Mouse (Mus musculus): ENCODE results near the gene Aff4. TPM values are rescaled to one million over a fixed set of nuclear protein-coding genes. Genes with fewer than 3 reads are reported as not detected.
"Not testable (repeated sequence)": the region's sequence is repeated elsewhere in the genome, so short reads cannot be mapped to it uniquely, and the experiment has no call there.

The Aff4 gene
- polyA plus RNA-seq, 1 experiment from 2014 or later = 72.9 TPM

GRCm38 (mm10) chr11:53341019-53341418 lies 9.6 kb upstream of the Aff4 start:
- H3K9me3 ChIP-seq (ENCODE audit: control insufficient read depth, low read length); H3K4me2 ChIP-seq (ENCODE audit: low read length); ATAC-seq (ENCODE audit: insufficient number of reproducible peaks, insufficient read depth, low FRiP score, low read depth); H3K4me3 ChIP-seq (ENCODE audit: control insufficient read depth in 1 of 2, insufficient read depth in 1 of 2, low read depth in 1 of 2, low read length in 2 of 2); H3K4me1 ChIP-seq (ENCODE audit: control insufficient read depth in 2 of 2, insufficient read depth in 2 of 2, low read length in 2 of 2); H3K36me3 ChIP-seq (ENCODE audit: control insufficient read depth, insufficient read depth, low read length); H3K9ac ChIP-seq (ENCODE audit: low read length); H3K27ac ChIP-seq (replicated peaks in 1 of 2; ENCODE audit: control insufficient read depth in 1 of 2, insufficient read depth in 1 of 2, low read depth in 2 of 2, low read length in 2 of 2); H3K27me3 ChIP-seq (ENCODE audit: control insufficient read depth, insufficient read depth, low read length): not testable (repeated sequence)
- WGBS = 88% methylated on average over 10 of the region's 10 CpGs

- no peak overlapping the region for H3K4me3 ChIP-seq (ENCODE audit: control insufficient read depth in 1 of 2, insufficient read depth in 1 of 2, low read depth in 1 of 2, low read length in 2 of 2)
- ATAC-seq (ENCODE audit: insufficient number of reproducible peaks, insufficient read depth, low FRiP score, low read depth) = no peak
- H3K9ac ChIP-seq (ENCODE audit: low read length) = no peak overlapping the region
- peaks cover 5 to 7% of the 10 kb centered on the region in 2 experiments for H3K4me1 ChIP-seq (ENCODE audit: control insufficient read depth in 2 of 2, insufficient read depth in 2 of 2, low read length in 2 of 2)
- 47% methylated on average over 5 of the region's 5 CpGs for WGBS
- H3K4me2 ChIP-seq (ENCODE audit: low read length) = no peak overlapping the region
- H3K9me3 ChIP-seq (ENCODE audit: control insufficient read depth, low read length) = no peaks in the 10 kb centered on the region
- H3K27me3 ChIP-seq (ENCODE audit: control insufficient read depth, insufficient read depth, low read length) = no peaks in the 10 kb centered on the region
- no peaks in the 10 kb centered on the region for H3K36me3 ChIP-seq (ENCODE audit: control insufficient read depth, insufficient read depth, low read length)
- no peak overlapping the region for H3K27ac ChIP-seq (replicated peaks in 1 of 2; ENCODE audit: control insufficient read depth in 1 of 2, insufficient read depth in 1 of 2, low read depth in 2 of 2, low read length in 2 of 2)
Observed at GRCm38 (mm10) chr11:53342711-53343110, 7.9 kb upstream of the Aff4 start.

- H3K27ac ChIP-seq (replicated peaks in 1 of 2; ENCODE audit: control insufficient read depth in 1 of 2, insufficient read depth in 1 of 2, low read depth in 2 of 2, low read length in 2 of 2) = no peak overlapping the region
- no peaks in the 10 kb centered on the region for H3K9me3 ChIP-seq (ENCODE audit: control insufficient read depth, low read length)
- H3K36me3 ChIP-seq (ENCODE audit: control insufficient read depth, insufficient read depth, low read length) = no peaks in the 10 kb centered on the region
- ATAC-seq (ENCODE audit: insufficient number of reproducible peaks, insufficient read depth, low FRiP score, low read depth) = 0 out of 2 replicates have a peak, but pooled peaks have one; percentile 41
- H3K27me3 ChIP-seq (ENCODE audit: control insufficient read depth, insufficient read depth, low read length) = no peaks in the 10 kb centered on the region
- no peak overlapping the region for H3K9ac ChIP-seq (ENCODE audit: low read length)
- H3K4me1 ChIP-seq (ENCODE audit: control insufficient read depth in 2 of 2, insufficient read depth in 2 of 2, low read length in 2 of 2) = peaks cover 5 to 7% of the 10 kb centered on the region in 2 experiments
- H3K4me2 ChIP-seq (ENCODE audit: low read length) = no peak overlapping the region
- WGBS = 13% methylated on average over 5 of the region's 5 CpGs
- H3K4me3 ChIP-seq (ENCODE audit: control insufficient read depth in 1 of 2, insufficient read depth in 1 of 2, low read depth in 1 of 2, low read length in 2 of 2) = no peak overlapping the region
Observed at GRCm38 (mm10) chr11:53345328-53345727, 5.3 kb upstream of the Aff4 start.

- H3K4me3 ChIP-seq (ENCODE audit: control insufficient read depth in 1 of 2, insufficient read depth in 1 of 2, low read depth in 1 of 2, low read length in 2 of 2) = no peak overlapping the region
- no peak overlapping the region for H3K27ac ChIP-seq (replicated peaks in 1 of 2; ENCODE audit: control insufficient read depth in 1 of 2, insufficient read depth in 1 of 2, low read depth in 2 of 2, low read length in 2 of 2)
- ATAC-seq (ENCODE audit: insufficient number of reproducible peaks, insufficient read depth, low FRiP score, low read depth) = no peak
- no peaks in the 10 kb centered on the region for H3K27me3 ChIP-seq (ENCODE audit: control insufficient read depth, insufficient read depth, low read length)
- H3K4me2 ChIP-seq (ENCODE audit: low read length) = no peak overlapping the region
- H3K9ac ChIP-seq (ENCODE audit: low read length) = no peak overlapping the region
- H3K36me3 ChIP-seq (ENCODE audit: control insufficient read depth, insufficient read depth, low read length) = no peaks in the 10 kb centered on the region
- no peaks in the 10 kb centered on the region for H3K9me3 ChIP-seq (ENCODE audit: control insufficient read depth, low read length)
- 22% methylated on average over 2 of the region's 2 CpGs for WGBS
- peaks cover 5 to 7% of the 10 kb centered on the region in 2 experiments for H3K4me1 ChIP-seq (ENCODE audit: control insufficient read depth in 2 of 2, insufficient read depth in 2 of 2, low read length in 2 of 2)
Observed at GRCm38 (mm10) chr11:53345738-53346137, 4.9 kb upstream of the Aff4 start.

GRCm38 (mm10) chr11:53351224-53351942 lies 750 bp downstream of the Aff4 start:
- no peaks in the 10 kb centered on the region for H3K27me3 ChIP-seq (ENCODE audit: control insufficient read depth, insufficient read depth, low read length)
- peak overlapping the region; percentile 94 for H3K4me2 ChIP-seq (ENCODE audit: low read length)
- no peaks in the 10 kb centered on the region for H3K9me3 ChIP-seq (ENCODE audit: control insufficient read depth, low read length)
- WGBS = under 1% methylated on average over 35 of the region's 35 CpGs
- peak overlapping the region; percentile 86 for H3K9ac ChIP-seq (ENCODE audit: low read length)
- peaks cover 0 to 14% of the 10 kb centered on the region in 2 experiments; a peak in 2 of 4 replicates for H3K4me1 ChIP-seq (ENCODE audit: control insufficient read depth in 2 of 2, insufficient read depth in 2 of 2, low read length in 2 of 2)
- peak overlapping the region; percentile 63 to 84 for H3K4me3 ChIP-seq (ENCODE audit: control insufficient read depth in 1 of 2, insufficient read depth in 1 of 2, low read depth in 1 of 2, low read length in 2 of 2)
- ATAC-seq (ENCODE audit: insufficient number of reproducible peaks, insufficient read depth, low FRiP score, low read depth) = peak; percentile 20; the same call in 1 of the 2 replicates
- H3K27ac ChIP-seq (replicated peaks in 1 of 2; ENCODE audit: control insufficient read depth in 1 of 2, insufficient read depth in 1 of 2, low read depth in 2 of 2, low read length in 2 of 2) = peak overlapping the region; percentile 93 to 94
- peaks cover 7% of the 10 kb centered on the region; the same call in 1 of the 2 replicates for H3K36me3 ChIP-seq (ENCODE audit: control insufficient read depth, insufficient read depth, low read length)

- Histone ChIP-seq H3K27me3 (ENCODE audit: control insufficient read depth, insufficient read depth, low read length) (no peaks in the 10 kb centered on the region), H3K4me2 (ENCODE audit: low read length) (peak overlapping the region; percentile 94), H3K9me3 (ENCODE audit: control insufficient read depth, low read length) (no peaks in the 10 kb centered on the region), H3K36me3 (ENCODE audit: control insufficient read depth, insufficient read depth, low read length) (peaks cover 7% of the 10 kb centered on the region; the same call in 1 of the 2 replicates), H3K9ac (ENCODE audit: low read length) (peak overlapping the region; percentile 86), H3K27ac (replicated peaks in 1 of 2; ENCODE audit: control insufficient read depth in 1 of 2, insufficient read depth in 1 of 2, low read depth in 2 of 2, low read length in 2 of 2) (peak overlapping the region; percentile 93 to 94), H3K4me3 (ENCODE audit: control insufficient read depth in 1 of 2, insufficient read depth in 1 of 2, low read depth in 1 of 2, low read length in 2 of 2) (peak overlapping the region; percentile 63 to 84), H3K4me1 (ENCODE audit: control insufficient read depth in 2 of 2, insufficient read depth in 2 of 2, low read length in 2 of 2) (peaks cover 0 to 14% of the 10 kb centered on the region in 2 experiments; a peak in 2 of 4 replicates)
- 3% methylated on average over 14 of the region's 14 CpGs for WGBS
- no peak for ATAC-seq (ENCODE audit: insufficient number of reproducible peaks, insufficient read depth, low FRiP score, low read depth)
Observed at GRCm38 (mm10) chr11:53351943-53352590, 1.4 kb downstream of the Aff4 start.

GRCm38 (mm10) chr11:53358504-53359155 lies 8.0 kb downstream of the Aff4 start:
- Histone ChIP-seq H3K9me3 (ENCODE audit: control insufficient read depth, low read length) (no peaks in the 10 kb centered on the region), H3K4me1 (ENCODE audit: control insufficient read depth in 2 of 2, insufficient read depth in 2 of 2, low read length in 2 of 2) (peaks cover 0 to 6% of the 10 kb centered on the region in 2 experiments; a peak in 2 of 4 replicates), H3K27me3 (ENCODE audit: control insufficient read depth, insufficient read depth, low read length) (no peaks in the 10 kb centered on the region), H3K9ac (ENCODE audit: low read length) (no peak overlapping the region), H3K27ac (replicated peaks in 1 of 2; ENCODE audit: control insufficient read depth in 1 of 2, insufficient read depth in 1 of 2, low read depth in 2 of 2, low read length in 2 of 2) (no peak overlapping the region), H3K4me2 (ENCODE audit: low read length) (no peak overlapping the region), H3K4me3 (ENCODE audit: control insufficient read depth in 1 of 2, insufficient read depth in 1 of 2, low read depth in 1 of 2, low read length in 2 of 2) (no peak overlapping the region), H3K36me3 (ENCODE audit: control insufficient read depth, insufficient read depth, low read length) (peaks cover 8% of the 10 kb centered on the region; the same call in 1 of the 2 replicates)
- WGBS = 93% methylated on average over 5 of the region's 5 CpGs
- no peak for ATAC-seq (ENCODE audit: insufficient number of reproducible peaks, insufficient read depth, low FRiP score, low read depth)

Data from heart, embryonic 14.5 days (tissue).